Comparison of ENCODE assay signal across 13 mouse cellular contexts in the genomic region with DNA sequence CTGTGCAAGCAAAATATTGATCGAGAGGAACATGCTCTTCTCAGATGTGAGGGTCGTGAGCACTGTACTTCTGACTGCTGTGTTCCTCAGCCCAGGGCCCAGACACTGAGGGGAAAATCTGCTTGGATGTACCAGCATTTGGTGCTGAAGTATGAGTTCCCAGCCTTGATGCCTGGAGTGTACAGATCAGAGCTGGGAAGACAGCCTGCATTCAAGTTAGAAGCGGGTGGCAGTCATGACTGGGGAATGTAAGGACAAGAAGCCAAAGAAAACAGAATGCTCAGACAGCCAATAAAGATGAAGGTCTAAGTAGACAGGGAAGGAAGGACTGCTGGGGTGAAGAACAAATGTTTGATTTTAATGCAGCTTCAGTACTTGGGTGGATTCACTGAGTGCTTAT.
DNase-seq lines count a peak whose midpoint lies in the region; ATAC-seq lines count a peak whose summit lies in the region.
"Had no signal": no experiment of that assay in that cellular context is flagged by ENCODE, and none has a peak within 500 bp of the region (broad histone marks: within the 10 kb centered on the region; RNA-seq: fewer than 3 reads in every experiment).

No protein-coding gene starts in this region.

- no peak overlapping the region for H3K4me2 ChIP-seq in forebrain, embryonic 15.5 days (replicated peaks)
- H3K4me2 ChIP-seq in forebrain, embryonic 12.5 days, result no peak overlapping the region
- no peak overlapping the region for H3K4me2 ChIP-seq in forebrain, embryonic 16.5 days (ENCODE audit: low read length)
- H3K4me2 ChIP-seq: limb, embryonic 12.5 days had no signal

- peak; percentile 75; the same call in 1 of the 2 replicates for ATAC-seq in forebrain, embryonic 15.5 days (replicated peaks)
- ATAC-seq in forebrain, embryonic 12.5 days (ENCODE audit: low FRiP score), result no peak
- peak; percentile 87 for ATAC-seq in forebrain, embryonic 16.5 days
- no peak for ATAC-seq in megakaryocyte progenitor cell, adult 5-6 weeks (replicated peaks; ENCODE audit: poor library complexity)
- ATAC-seq: intestine, postnatal 0 days had no signal

- H3K4me1 ChIP-seq in forebrain, embryonic 15.5 days, result peaks cover 8% of the 10 kb centered on the region; the same call in 1 of the 2 replicates
- no peaks in the 10 kb centered on the region for H3K4me1 ChIP-seq in forebrain, embryonic 12.5 days
- 0 out of 2 replicates have a peak, but pooled peaks cover 2% of the 10 kb centered on the region for H3K4me1 ChIP-seq in forebrain, embryonic 16.5 days (replicated peaks; ENCODE audit: control insufficient read depth, insufficient read depth, low read length)
- H3K4me1 ChIP-seq: hindbrain, embryonic 10.5 days; limb, embryonic 12.5 days had no signal

- WGBS in forebrain, embryonic 15.5 days, result 77% methylated on average over 3 of the region's 3 CpGs
- 91% methylated on average over 3 of the region's 3 CpGs for WGBS in forebrain, embryonic 12.5 days
- WGBS in forebrain, embryonic 16.5 days, result 66% methylated on average over 3 of the region's 3 CpGs

- H3K4me3 ChIP-seq in forebrain, embryonic 15.5 days, result no peak overlapping the region
- no peak overlapping the region for H3K4me3 ChIP-seq in forebrain, embryonic 12.5 days (replicated peaks)
- no peak overlapping the region for H3K4me3 ChIP-seq in forebrain, embryonic 16.5 days (replicated peaks; ENCODE audit: low read length)
- H3K4me3 ChIP-seq: hindbrain, embryonic 10.5 days; limb, embryonic 12.5 days had no signal

- no peaks in the 10 kb centered on the region for H3K36me3 ChIP-seq in forebrain, embryonic 15.5 days
- H3K36me3 ChIP-seq in forebrain, embryonic 12.5 days (replicated peaks), result no peaks in the 10 kb centered on the region
- no peaks in the 10 kb centered on the region for H3K36me3 ChIP-seq in forebrain, embryonic 16.5 days (ENCODE audit: control insufficient read depth, insufficient read depth)
- H3K36me3 ChIP-seq: hindbrain, embryonic 10.5 days; limb, embryonic 12.5 days had no signal

- H3K27ac ChIP-seq in forebrain, embryonic 15.5 days (replicated peaks), result peak overlapping the region; percentile 25; the same call in 1 of the 2 replicates
- H3K27ac ChIP-seq in forebrain, embryonic 12.5 days, result no peak overlapping the region
- no peak overlapping the region for H3K27ac ChIP-seq in forebrain, embryonic 16.5 days (ENCODE audit: low read length)
- H3K27ac ChIP-seq: hindbrain, embryonic 10.5 days; limb, embryonic 12.5 days had no signal

- H3K9me3 ChIP-seq in forebrain, embryonic 15.5 days, result no peaks in the 10 kb centered on the region
- H3K9me3 ChIP-seq in forebrain, embryonic 12.5 days, result no peaks in the 10 kb centered on the region
- no peaks in the 10 kb centered on the region for H3K9me3 ChIP-seq in forebrain, embryonic 16.5 days (ENCODE audit: control insufficient read depth, low read length)
- H3K9me3 ChIP-seq: hindbrain, embryonic 10.5 days; limb, embryonic 12.5 days had no signal

- DNase-seq in layer of hippocampus, postnatal 10 days (ENCODE audit: low spot score in 2 of 2), result peak; percentile 7 to 19
- no peak for DNase-seq in layer of hippocampus, adult 8-10 months (ENCODE audit: low spot score in 2 of 2)
- peak; percentile 1 to 6 for DNase-seq in kidney, postnatal 36 days
- no peak for DNase-seq in urinary bladder, adult 18-20 months (ENCODE audit: low spot score in 2 of 2)
- DNase-seq: adrenal gland, adult 2 months; cerebellum, adult 11 months had no signal

- H3K27me3 ChIP-seq in forebrain, embryonic 15.5 days, result no peaks in the 10 kb centered on the region
- no peaks in the 10 kb centered on the region for H3K27me3 ChIP-seq in forebrain, embryonic 12.5 days
- no peaks in the 10 kb centered on the region for H3K27me3 ChIP-seq in forebrain, embryonic 16.5 days (replicated peaks; ENCODE audit: control insufficient read depth, insufficient read depth, low read length)
- H3K27me3 ChIP-seq: limb, embryonic 12.5 days had no signal

- no peak overlapping the region for H3K9ac ChIP-seq in forebrain, embryonic 15.5 days (replicated peaks)
- H3K9ac ChIP-seq in forebrain, embryonic 12.5 days, result no peak overlapping the region
- H3K9ac ChIP-seq in forebrain, embryonic 16.5 days (replicated peaks; ENCODE audit: low read depth, low read length), result no peak overlapping the region
- H3K9ac ChIP-seq: limb, embryonic 12.5 days had no signal

Comparison
In these comparisons a context has a peak if more than half of its experiments do, and no peak if none do; other contexts are left out.
1. ATAC-seq: peak in forebrain, embryonic 15.5 days (single experiment) and forebrain, embryonic 16.5 days (single experiment); none in forebrain, embryonic 12.5 days (single experiment) and megakaryocyte progenitor cell, adult 5-6 weeks (single experiment).
2. DNase-seq: peak in layer of hippocampus, postnatal 10 days (2 of 2) and kidney, postnatal 36 days (2 of 2); none in layer of hippocampus, adult 8-10 months (0 of 2) and urinary bladder, adult 18-20 months (0 of 2).